Mouse (Mus musculus) v-Abl transformed pro-B cells (cell line): ENCODE results near the gene Aco2.

Experiments used
- in situ Hi-C, 2 experiments: fragments of 400-800 bp; cut with MboI; formaldehyde crosslinking; loops; one replicate each; pipeline ENCODE4 v1.15.1; 2025; ENCODE audit not compliant: unreplicated experiment in 2 of 2

Gene Aco2

GRCm38 (mm10) chr15:81915663-81916062 lies 43.6 kb downstream of the Aco2 start:
- in situ Hi-C loops: loop anchor here (5.0 kb wide), 1 partner anchor 213 kb away; no protein-coding TSS in a partner anchor

DNA sequence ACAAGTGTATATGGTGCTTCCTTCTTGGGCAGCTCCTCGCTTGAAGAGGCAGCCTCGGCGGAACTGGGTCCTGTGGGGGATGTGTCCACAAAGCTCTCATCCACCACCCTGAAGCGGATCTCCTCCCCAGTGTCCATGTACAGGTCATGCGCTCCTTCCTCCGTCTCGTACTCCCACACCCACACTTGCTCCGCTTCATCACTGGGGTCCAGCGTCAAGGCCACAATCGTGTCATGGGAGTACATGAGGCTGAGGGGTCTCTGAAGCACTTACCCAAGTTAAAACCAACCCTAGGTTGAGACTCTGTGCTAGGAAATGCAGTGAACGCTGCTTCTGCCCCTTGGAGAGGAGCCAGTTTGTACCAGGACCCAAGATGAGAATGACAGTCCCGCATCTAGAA lies 45.1 kb downstream of the Aco2 start:
- in situ Hi-C loops: loop anchor here (5.0 kb wide), 1 partner anchor 215 kb away; no protein-coding TSS in a partner anchor

GRCm38 (mm10) chr15:81917621-81918463 lies 45.7 kb downstream of the Aco2 start:
- in situ Hi-C loops: loop anchor here (5.0 kb wide), 1 partner anchor 216 kb away; no protein-coding TSS in a partner anchor

GRCm38 (mm10) chr15:81919062-81919461 lies 47.0 kb downstream of the Aco2 start:
- in situ Hi-C loops: loop anchor here (5.0 kb wide), 1 partner anchor 217 kb away; no protein-coding TSS in a partner anchor

DNA sequence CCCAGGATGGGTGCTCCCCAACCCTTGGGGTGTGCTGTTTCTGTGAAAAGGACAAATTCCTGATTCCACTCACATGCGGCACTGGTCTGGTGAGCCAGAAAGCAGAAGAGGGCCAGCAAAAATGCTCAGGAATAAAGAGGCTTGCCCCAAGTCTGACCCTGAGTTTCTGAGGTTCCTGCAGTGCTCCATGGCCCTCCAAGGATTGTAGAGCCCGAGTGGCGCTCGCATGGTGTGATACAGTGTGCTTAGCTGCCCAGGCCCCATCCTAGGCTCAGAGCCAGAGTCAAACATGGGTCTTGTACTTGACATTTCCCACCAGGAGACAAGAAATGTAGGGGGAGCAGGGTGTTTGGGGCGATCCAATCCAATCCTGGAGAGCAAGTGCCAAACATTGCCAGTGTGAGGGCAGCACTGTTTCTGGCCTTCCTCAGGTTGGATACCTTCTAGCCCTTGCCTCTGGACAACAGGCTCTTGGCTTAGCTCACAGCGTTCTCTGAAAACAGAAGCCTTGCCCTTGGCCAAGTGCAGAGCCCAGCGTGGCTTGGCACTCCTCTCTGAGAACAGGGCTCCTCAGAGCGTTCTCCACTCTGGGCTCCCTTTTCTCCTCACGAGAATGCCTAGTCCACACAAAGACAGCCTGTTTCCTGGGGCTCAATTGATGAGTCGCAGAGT lies 48.6 kb downstream of the Aco2 start:
- in situ Hi-C loops: no loop called here

GRCm38 (mm10) chr15:81921255-81921654 lies 49.1 kb downstream of the Aco2 start:
- in situ Hi-C loops: no loop called here

GRCm38 (mm10) chr15:81924933-81925332 lies 52.8 kb downstream of the Aco2 start:
- in situ Hi-C loops: no loop called here

DNA sequence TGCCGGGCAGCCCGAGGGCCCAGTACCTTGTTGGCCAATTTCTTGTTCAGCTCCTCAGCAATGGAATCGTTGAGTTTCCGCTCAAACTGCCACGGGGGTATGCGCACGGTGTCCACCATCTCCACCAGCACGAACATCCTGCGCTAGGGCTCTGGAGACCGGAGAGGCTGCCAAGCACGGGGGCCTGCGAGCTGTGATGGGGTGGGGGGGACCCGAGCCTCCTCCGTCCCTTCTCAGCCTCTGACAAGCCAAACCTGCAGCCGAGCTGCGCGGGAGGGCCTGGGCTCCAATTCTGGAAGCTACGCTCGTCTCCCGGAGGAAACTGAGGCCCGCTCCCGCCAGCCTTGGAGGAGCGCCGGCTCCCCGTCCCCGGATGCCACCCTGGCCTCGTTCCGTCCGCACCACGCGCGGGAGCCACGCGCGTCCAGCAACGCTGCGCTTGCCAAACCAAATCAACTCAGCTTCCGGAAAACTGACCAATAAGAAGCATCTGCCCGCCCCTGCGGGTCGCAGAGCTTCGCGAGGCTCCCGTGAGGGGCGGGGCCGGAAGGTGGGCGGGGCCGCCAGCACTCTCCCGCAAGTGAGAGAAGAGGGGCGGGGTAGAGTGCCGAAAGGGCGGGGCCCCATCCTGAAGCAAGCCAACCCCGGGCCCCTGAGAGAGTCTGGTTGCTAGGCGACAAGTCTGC lies 53.8 kb downstream of the Aco2 start, which contains the start of gene Polr3h:
Gene Polr3h (minus strand): TSS at position 481 of the 686 bp plus-strand sequence.
- in situ Hi-C loops: no loop called here

- in situ Hi-C loops: no loop called here
Observed at GRCm38 (mm10) chr15:81926446-81926822, 54.3 kb downstream of the Aco2 start.

- in situ Hi-C loops: no loop called here
Observed at GRCm38 (mm10) chr15:81927741-81928140, 55.6 kb downstream of the Aco2 start.

DNA sequence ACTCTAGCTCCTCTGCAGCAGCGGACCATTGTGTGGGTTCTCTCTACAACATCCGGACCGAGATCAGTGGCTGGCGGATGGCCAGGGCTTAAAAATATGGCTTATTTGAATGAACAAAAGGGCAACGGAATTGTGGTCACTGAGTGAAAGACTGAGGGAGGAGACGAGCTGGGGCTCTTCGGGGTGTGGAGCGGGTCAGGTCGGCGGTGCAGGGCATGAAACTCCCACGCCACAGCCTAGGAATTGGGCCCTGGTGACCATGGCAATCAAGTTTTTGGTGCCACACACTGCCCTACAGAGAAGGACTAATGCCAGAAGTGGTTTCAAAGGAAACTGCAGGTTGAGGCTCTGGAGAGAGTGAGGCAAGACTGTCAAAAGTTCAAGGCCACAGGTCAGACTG lies 56.2 kb downstream of the Aco2 start:
- in situ Hi-C loops: no loop called here

DNA sequence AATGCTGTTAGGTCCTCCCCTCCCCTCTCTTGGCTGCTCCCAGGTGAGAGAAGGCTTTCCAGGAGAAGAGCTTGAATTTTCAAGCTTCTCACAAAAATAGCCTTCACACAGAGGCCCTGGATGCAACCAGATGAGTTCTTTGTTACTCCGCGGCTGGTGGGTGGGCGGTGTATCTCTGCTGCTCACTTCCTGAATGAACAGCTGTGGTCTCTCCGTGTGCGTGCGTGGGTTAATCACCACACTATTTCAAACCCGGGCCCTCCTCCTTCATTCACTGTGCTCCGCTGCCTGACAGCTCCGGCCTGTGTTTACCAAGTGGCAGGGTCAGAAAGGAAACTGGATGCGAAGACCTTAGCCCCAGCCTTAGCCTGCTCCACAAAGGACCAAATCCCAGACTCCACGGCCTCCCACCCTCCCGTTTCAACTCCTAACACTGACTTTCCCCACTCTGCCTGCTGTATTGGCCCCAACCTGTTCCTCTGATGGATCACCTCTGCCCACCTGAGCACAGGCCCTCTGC lies 60.9 kb downstream of the Aco2 start:
- in situ Hi-C loops: no loop called here

DNA sequence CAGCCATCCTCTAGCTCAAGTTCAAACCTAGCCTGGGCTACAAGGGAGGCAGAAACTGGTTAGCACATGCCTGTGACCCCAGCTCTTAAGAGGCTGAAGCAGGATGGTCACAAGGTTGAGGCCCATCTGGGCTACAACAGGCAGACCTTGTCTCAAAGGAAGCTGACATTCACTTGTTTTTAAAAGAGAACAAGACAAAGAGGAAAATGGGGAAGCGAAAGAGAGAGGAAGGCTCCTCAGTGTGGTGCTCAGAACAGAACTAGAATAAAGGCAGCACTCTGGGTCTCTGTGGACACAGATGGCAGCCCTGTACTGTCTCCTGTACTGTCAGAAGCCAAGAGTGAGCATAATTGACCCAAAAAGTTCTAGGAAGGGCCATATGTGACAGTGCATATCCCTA lies 61.9 kb downstream of the Aco2 start:
- in situ Hi-C loops: no loop called here

- in situ Hi-C loops: no loop called here
Observed at GRCm38 (mm10) chr15:81935869-81936637, 63.9 kb downstream of the Aco2 start.

GRCm38 (mm10) chr15:81936679-81937078 lies 64.6 kb downstream of the Aco2 start, which contains the start of gene Csdc2:
Csdc2 (plus strand) TSS chr15:81936759.
- in situ Hi-C loops: no loop called here

GRCm38 (mm10) chr15:81937098-81937972 lies 65.2 kb downstream of the Aco2 start:
- in situ Hi-C loops: no loop called here

- in situ Hi-C loops: no loop called here
Observed at GRCm38 (mm10) chr15:81938246-81938645, 66.1 kb downstream of the Aco2 start.

GRCm38 (mm10) chr15:81939157-81939715 lies 67.1 kb downstream of the Aco2 start:
- in situ Hi-C loops: no loop called here

DNA sequence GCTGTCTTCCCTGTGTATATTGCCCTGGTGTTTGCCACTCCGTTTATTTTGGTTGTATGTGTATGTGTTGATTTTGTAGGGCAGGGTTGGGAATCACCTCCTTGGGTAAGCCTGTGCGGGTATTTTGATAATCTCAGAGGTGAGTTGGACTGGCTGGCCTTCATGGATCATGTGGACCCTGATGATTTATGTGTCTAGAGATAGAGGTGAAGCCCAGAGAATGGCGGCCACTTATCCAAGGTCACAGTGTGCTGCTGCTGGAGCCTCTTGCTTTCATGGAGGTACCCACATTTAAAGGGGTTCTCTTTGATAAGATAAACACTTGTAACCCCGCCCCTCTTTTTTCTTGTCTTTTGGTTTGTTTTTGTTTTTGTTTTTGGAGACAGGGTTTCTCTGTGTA lies 67.7 kb downstream of the Aco2 start:
- in situ Hi-C loops: no loop called here
